Mouse (Mus musculus): ENCODE measurements at regions not wholly inside any gene's neighbourhood (a gene's known extent, or its start where the extent isn't known, plus 50 kb on each side); places are given as distances from the start of the nearest gene placed in this dataset.

GRCm38 (mm10) chr13:30042689-30043320 lies 56.9 kb upstream of the E2f3 start:
- DNase-seq (ENCODE audit: low spot score), result no peak

- no peak for DNase-seq (ENCODE audit: low spot score)
These were observed 55.8 kb upstream of the E2f3 start for GRCm38 (mm10) chr13:30041501-30042295.

GRCm38 (mm10) chr13:30040288-30040687 lies 54.4 kb upstream of the E2f3 start:
- DNase-seq (ENCODE audit: low spot score), result no peak

GRCm38 (mm10) chr13:30039791-30040190 lies 53.9 kb upstream of the E2f3 start:
- DNase-seq (ENCODE audit: low spot score), result no peak

GRCm38 (mm10) chr13:30036561-30036960 lies 50.7 kb upstream of the E2f3 start:
- no peak for DNase-seq (ENCODE audit: low spot score)

GRCm38 (mm10) chr13:30036071-30036470 lies 50.2 kb upstream of the E2f3 start:
- no peak for DNase-seq (ENCODE audit: low spot score)
